Mouse (Mus musculus) cerebellum, adult 2 months (tissue): ENCODE data around the gene Inafm1.

Experiments used
- CTCF ChIP-seq: fragments of 200-500 bp; IDR thresholded peaks from 2 replicates; pipeline ENCODE4 v1.5.1; 2011; ENCODE audit warnings: low read depth, mild to moderate bottlenecking, control low read depth, low read length, moderate library complexity, borderline replicate concordance; ENCODE audit not compliant: insufficient read depth
- POLR2A ChIP-seq: fragments of 200-500 bp; IDR thresholded peaks from 2 replicates; pipeline ENCODE4 v1.6.1; 2011; ENCODE audit warnings: low read length, control low read depth, borderline replicate concordance; ENCODE audit not compliant: insufficient read depth

DNA sequence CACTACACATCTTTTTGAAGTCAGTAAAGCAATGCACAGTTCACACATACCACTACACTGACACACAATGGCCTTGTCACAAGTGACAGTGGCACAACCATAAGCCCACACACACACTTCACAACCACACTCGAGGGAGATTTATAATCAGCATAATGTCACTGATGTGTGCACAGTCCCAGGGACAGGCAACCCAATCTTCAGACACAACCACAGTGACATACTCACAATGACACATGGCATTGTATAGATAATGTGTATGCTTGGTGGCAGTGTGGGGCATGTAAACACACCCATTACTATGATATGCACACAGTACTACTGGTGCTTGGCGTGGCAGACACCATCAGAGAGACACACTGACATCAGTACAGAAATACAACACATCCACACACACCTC, 22.7 kb upstream of the Inafm1 start:
- TF ChIP-seq CTCF = no peak
- no peak for TF ChIP-seq POLR2A
